Mouse (Mus musculus) CH12.LX (cell line): ENCODE data around the gene Atg4d.

Experiments used
- CHD1 ChIP-seq: IDR thresholded peaks from 2 replicates; pipeline ENCODE4 v1.6.1; 2012; ENCODE audit warnings: low read depth, low read length, improper control_type of control experiment, inconsistent platforms
- CTCF ChIP-seq, 2 experiments: IDR thresholded peaks in 1 of 2; conservative IDR thresholded peaks in 1 of 2; 2 replicates each; pipeline ENCODE4 v1.5.1; 2011 to 2012; ENCODE audit warnings: low read depth in 2 of 2, low read length in 2 of 2, improper control_type of control experiment in 1 of 2, inconsistent platforms in 1 of 2, mild to moderate bottlenecking in 1 of 2, moderate library complexity in 1 of 2
- JUN ChIP-seq: IDR thresholded peaks from 2 replicates; pipeline ENCODE4 v1.6.1; 2011; ENCODE audit warnings: low read depth, mild to moderate bottlenecking, low read length, improper control_type of control experiment, moderate library complexity; ENCODE audit not compliant: insufficient read depth
- MAFK ChIP-seq: IDR thresholded peaks from 2 replicates; pipeline ENCODE4 v1.6.1; 2011; ENCODE audit warnings: low read length, improper control_type of control experiment; ENCODE audit not compliant: insufficient replicate concordance
- MEF2A ChIP-seq: IDR thresholded peaks from 2 replicates; pipeline ENCODE4 v1.6.1; 2014; ENCODE audit warnings: low read depth, mild to moderate bottlenecking, inconsistent platforms, low read length, improper control_type of control experiment, borderline replicate concordance
- SMC3 ChIP-seq: IDR thresholded peaks from 2 replicates; pipeline ENCODE4 v1.6.1; 2011; ENCODE audit warnings: low read depth, low read length, improper control_type of control experiment
- ZKSCAN1 ChIP-seq: IDR thresholded peaks from 2 replicates; pipeline ENCODE4 v1.6.1; 2012; ENCODE audit warnings: low read depth, inconsistent platforms, low read length, improper control_type of control experiment, borderline replicate concordance

DNA sequence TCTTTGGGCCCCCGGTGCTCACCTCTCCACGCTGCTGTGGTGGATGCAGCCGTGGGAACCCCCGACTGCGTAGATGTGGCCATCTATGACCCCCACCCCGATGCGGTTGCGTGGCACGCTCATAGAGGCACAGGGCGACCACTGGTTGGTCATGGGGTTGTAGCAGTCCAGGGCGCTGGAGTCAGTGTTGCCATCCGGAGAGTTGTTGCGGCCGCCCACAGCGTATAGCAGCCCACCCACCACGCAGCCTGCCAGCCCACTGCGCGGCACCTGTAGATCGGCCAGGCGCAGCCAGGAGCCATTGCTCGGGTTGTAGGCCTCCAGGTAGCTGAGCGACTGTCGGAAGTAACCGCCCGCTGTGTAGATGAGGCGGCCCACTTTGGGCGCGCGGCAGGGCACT lies 31.7 kb upstream of the Atg4d start:
- no peak for TF ChIP-seq MAFK
- TF ChIP-seq ZKSCAN1, result no peak
- no peak for TF ChIP-seq CHD1
- TF ChIP-seq SMC3, result no peak
- no peak for TF ChIP-seq JUN
- no peak for TF ChIP-seq CTCF (conservative IDR thresholded peaks at IDR 0.05 in 1 of 2, IDR thresholded peaks at IDR 0.05 in 1 of 2; ENCODE audit: low read depth in 2 of 2, low read length in 2 of 2)
- no peak for TF ChIP-seq MEF2A
